8 mouse cellular contexts compared by ENCODE assay signal in genomic region chr10:7211696-7212482, GRCm38 (mm10). TPM values are rescaled to one million over a fixed set of nuclear protein-coding genes. Genes with fewer than 3 reads are reported as not detected.
DNase-seq lines count a peak whose midpoint lies in the region; ATAC-seq lines count a peak whose summit lies in the region.

Gene Cnksr3, minus strand, starts transcription at chr10:7212237.

- WGBS in hindbrain, embryonic 15.5 days = under 1% methylated on average over 72 of the region's 74 CpGs

- H3K4me1 ChIP-seq in hindbrain, embryonic 15.5 days (replicated peaks) = peaks cover 20% of the 10 kb centered on the region

- H3K27ac ChIP-seq in hindbrain, embryonic 15.5 days (replicated peaks) = peak within 1 kb of the TSS; percentile 71

- no peaks in the 10 kb centered on the region for H3K36me3 ChIP-seq in hindbrain, embryonic 15.5 days

- H3K9me3 ChIP-seq in hindbrain, embryonic 15.5 days = no peaks in the 10 kb centered on the region

- peak within 1 kb of the TSS; percentile 63 for H3K4me3 ChIP-seq in hindbrain, embryonic 15.5 days

- H3K4me2 ChIP-seq in hindbrain, embryonic 15.5 days = peak within 1 kb of the TSS; percentile 94

- peak; percentile 85 for ATAC-seq in hindbrain, embryonic 15.5 days (ENCODE audit: low FRiP score, low read depth)

- no peaks in the 10 kb centered on the region for H3K27me3 ChIP-seq in hindbrain, embryonic 15.5 days

- peak within 1 kb of the TSS; percentile 46 for H3K9ac ChIP-seq in hindbrain, embryonic 15.5 days

- peak; percentile 86 for DNase-seq in WW6 (ENCODE audit: low read depth, low spot score)
- DNase-seq in cerebellum, postnatal 36 days = peak; percentile 97
- peak; percentile 88 to 90 for DNase-seq in frontal cortex, postnatal 36 days (ENCODE audit: low spot score in 2 of 2)
- DNase-seq in layer of hippocampus, postnatal 36 days = peak; percentile 86 to 88
- DNase-seq in lung, postnatal 25 days (ENCODE audit: low spot score) = peak; percentile 96
- DNase-seq in retina, adult 2 months (ENCODE audit: low read depth, low spot score) = peak; percentile 84
- DNase-seq in thymus, postnatal 25 days = peak; percentile 94

RNA-seq across cellular contexts. Expression of gene Cnksr3, which starts in this region (rescaled TPM):
- 2.8 and 3.6 TPM in 2 replicates for polyA plus RNA-seq in hindbrain, embryonic 15.5 days (2015; fragmentation: Nextera tagmentation; extraction: Ambion mirVana)
- total RNA-seq in layer of hippocampus, postnatal 36 days (2021) = 1 to 10 TPM; 5.3 to 7.2 TPM

Comparison
In these comparisons a context has a peak if more than half of its experiments do, and no peak if none do; other contexts are left out.
1. Peak in every context shown above with its lines: DNase-seq, ATAC-seq, H3K4me3 ChIP-seq and H3K27ac ChIP-seq.